In genomic region chr16:23976196-23976595, GRCm38 (mm10) we compare ENCODE assay signal across 34 mouse cellular contexts. TPM values are rescaled to one million over a fixed set of nuclear protein-coding genes. Genes with fewer than 3 reads are reported as not detected.
DNase-seq lines count a peak whose midpoint lies in the region; ATAC-seq lines count a peak whose summit lies in the region.
"Had no signal": no experiment of that assay in that cellular context is flagged by ENCODE, and none has a peak within 500 bp of the region (broad histone marks: within the 10 kb centered on the region; RNA-seq: fewer than 3 reads in every experiment).

No protein-coding gene starts in this region.

- no peak overlapping the region for H3K4me3 ChIP-seq in forebrain, embryonic 14.5 days (ENCODE audit: low read depth, low read length)
- H3K4me3 ChIP-seq: embryonic facial prominence, embryonic 12.5 days; embryonic facial prominence, embryonic 15.5 days; forebrain, embryonic 15.5 days; hindbrain, embryonic 12.5 days; hindbrain, embryonic 15.5 days had no signal

- no peaks in the 10 kb centered on the region for H3K36me3 ChIP-seq in forebrain, embryonic 14.5 days (ENCODE audit: control insufficient read depth, insufficient read depth, low read length)
- H3K36me3 ChIP-seq: embryonic facial prominence, embryonic 12.5 days; forebrain, embryonic 15.5 days; G1E; hindbrain, embryonic 12.5 days; hindbrain, embryonic 15.5 days had no signal

- no peaks in the 10 kb centered on the region for H3K9me3 ChIP-seq in forebrain, embryonic 14.5 days (replicated peaks; ENCODE audit: control insufficient read depth, low read length)
- H3K9me3 ChIP-seq: embryonic facial prominence, embryonic 12.5 days; embryonic facial prominence, embryonic 15.5 days; forebrain, embryonic 15.5 days; hindbrain, embryonic 12.5 days; hindbrain, embryonic 15.5 days had no signal

- H3K27ac ChIP-seq in forebrain, embryonic 14.5 days (ENCODE audit: low read depth, low read length) = no peak overlapping the region
- H3K27ac ChIP-seq: embryonic facial prominence, embryonic 12.5 days; embryonic facial prominence, embryonic 15.5 days; forebrain, embryonic 15.5 days; hindbrain, embryonic 12.5 days; hindbrain, embryonic 15.5 days had no signal

- H3K4me2 ChIP-seq in forebrain, embryonic 14.5 days (ENCODE audit: low read length) = no peak overlapping the region
- H3K4me2 ChIP-seq: embryonic facial prominence, embryonic 12.5 days; embryonic facial prominence, embryonic 15.5 days; forebrain, embryonic 15.5 days; heart, embryonic 11.5 days; hindbrain, embryonic 12.5 days; hindbrain, embryonic 15.5 days had no signal

- WGBS in forebrain, embryonic 14.5 days = 87% methylated on average over 2 of the region's 2 CpGs

- H3K9ac ChIP-seq in forebrain, embryonic 14.5 days (ENCODE audit: low read length) = no peak overlapping the region
- H3K9ac ChIP-seq: embryonic facial prominence, embryonic 12.5 days; embryonic facial prominence, embryonic 15.5 days; forebrain, embryonic 15.5 days; hindbrain, embryonic 12.5 days; hindbrain, embryonic 15.5 days had no signal

- ATAC-seq in megakaryocyte, adult 5-6 weeks (ENCODE audit: poor library complexity, severe bottlenecking) = peak; percentile 39
- ATAC-seq in forebrain, embryonic 14.5 days = no peak
- ATAC-seq: forebrain, embryonic 15.5 days; Patski had no signal

- H3K27me3 ChIP-seq in forebrain, embryonic 14.5 days (replicated peaks; ENCODE audit: control insufficient read depth, insufficient read depth, low read length) = peaks cover 22% of the 10 kb centered on the region
- H3K27me3 ChIP-seq: Patski had no signal

- peak; percentile 3 for DNase-seq in cerebellum, adult 9-11 months
- no peak for DNase-seq in cerebellum, postnatal 36 days
- DNase-seq in lung, postnatal 36 days = peak; percentile 38
- no peak for DNase-seq in lung, postnatal 25 days (ENCODE audit: low spot score)
- no peak for DNase-seq in forebrain, embryonic 14.5 days (ENCODE audit: low spot score)
- no peak for DNase-seq in heart, adult 11 months
- DNase-seq: adrenal gland, postnatal 10 days; adrenal gland, postnatal 36 days; B cell, adult 2 months; cerebellum, adult 11-12 months; cerebellum, adult 8-10 months; cerebellum, postnatal 14 days; gastrocnemius, postnatal 25 days had no signal

- 0 out of 2 replicates have a peak, but pooled peaks cover 3% of the 10 kb centered on the region for H3K4me1 ChIP-seq in forebrain, embryonic 14.5 days (ENCODE audit: control insufficient read depth, insufficient read depth, low read length)

RNA-seq across cellular contexts. Expression of gene Gm37419, which starts 12.1 kb away (rescaled TPM):
- total RNA-seq in megakaryocyte, adult 5-6 weeks (2015) = not detected in 2 replicates
- not detected in 2 replicates for total RNA-seq in megakaryocyte, adult 5-6 weeks (2017)
- polyA plus RNA-seq in forebrain, embryonic 14.5 days (2014; fragmentation: Nextera tagmentation; extraction: Ambion mirVana) = not detected in 2 replicates
- total RNA-seq: adrenal gland, adult 18-20 months; adrenal gland, postnatal 10 days; adrenal gland, postnatal 36 days; CH12.LX; common myeloid progenitor, adult 5-6 weeks; G1E; gastrocnemius, adult 8-10 months; gastrocnemius, postnatal 25 days; heart, adult 8-10 months; heart, postnatal 25 days; hematopoietic stem cell, adult 5-6 weeks had no signal
- polyA plus RNA-seq: embryonic facial prominence, embryonic 12.5 days; embryonic facial prominence, embryonic 15.5 days; forebrain, embryonic 11.5 days; G1E; gonadal fat pad, adult 2 months; heart, embryonic 11.5 days; heart, embryonic 14.5 days; heart, postnatal 0 days; hindbrain, embryonic 12.5 days; hindbrain, embryonic 15.5 days; intestine, embryonic 14.5 days had no signal

RNA-seq across cellular contexts. Expression of gene Bcl6, which starts 12.5 kb away (rescaled TPM):
- 31.7 and 35.0 TPM in 2 replicates for total RNA-seq in megakaryocyte, adult 5-6 weeks (2015)
- 22.1 and 23.4 TPM in 2 replicates for total RNA-seq in megakaryocyte, adult 5-6 weeks (2017)
- polyA plus RNA-seq in forebrain, embryonic 14.5 days (2014; fragmentation: Nextera tagmentation; extraction: Ambion mirVana) = 1.3 and 1.7 TPM in 2 replicates
- polyA plus RNA-seq: G1E had no signal

RNA-seq across cellular contexts. Expression of gene Rtp2, which starts 44.0 kb away (rescaled TPM):
- not detected in 2 replicates for total RNA-seq in megakaryocyte, adult 5-6 weeks (2015)
- total RNA-seq in megakaryocyte, adult 5-6 weeks (2017) = not detected in 2 replicates
- not detected in 2 replicates for polyA plus RNA-seq in forebrain, embryonic 14.5 days (2014; fragmentation: Nextera tagmentation; extraction: Ambion mirVana)
- total RNA-seq: adrenal gland, adult 18-20 months; adrenal gland, postnatal 10 days; adrenal gland, postnatal 36 days; CH12.LX; common myeloid progenitor, adult 5-6 weeks; G1E; gastrocnemius, adult 8-10 months; gastrocnemius, postnatal 25 days; heart, adult 8-10 months; heart, postnatal 25 days; hematopoietic stem cell, adult 5-6 weeks had no signal
- polyA plus RNA-seq: forebrain, embryonic 11.5 days; forebrain, embryonic 15.5 days; G1E; gonadal fat pad, adult 2 months; heart, embryonic 11.5 days; heart, embryonic 14.5 days; heart, postnatal 0 days; hindbrain, embryonic 12.5 days; hindbrain, embryonic 15.5 days; intestine, embryonic 14.5 days; Patski had no signal

Comparison
In these comparisons a context has a peak if more than half of its experiments do, and no peak if none do; other contexts are left out.
1. DNase-seq: peak in cerebellum, adult 9-11 months (single experiment) and lung, postnatal 36 days (single experiment); none in cerebellum, postnatal 36 days (0 of 2), lung, postnatal 25 days (single experiment), forebrain, embryonic 14.5 days (single experiment) and heart, adult 11 months (single experiment).